Mouse (Mus musculus) MEL (cell line): ENCODE measurements around the gene Smtn. TPM values are rescaled to one million over a fixed set of nuclear protein-coding genes. Genes with fewer than 3 reads are reported as not detected.

ENCODE experiments used
- DNase-seq: peaks from one replicate; pipeline ENCODE4 v3.0.0; 2011; ENCODE audit warnings: low read depth, low spot score
- H3K27ac ChIP-seq: 2 replicates; pipeline ENCODE4 v1.5.1; 2012; ENCODE audit warnings: low read depth, mild to moderate bottlenecking, control low read depth, low read length, moderate library complexity; ENCODE audit not compliant: control insufficient read depth
- H3K27me3 ChIP-seq, 2 experiments: fragments of 150-350 bp in 1 of 2; sonication (generic) in 1 of 2; 2 replicates each; pipeline ENCODE4 v1.6.1; 2012; ENCODE audit warnings: low read length in 2 of 2, mild to moderate bottlenecking in 2 of 2, improper control_type of control experiment in 1 of 2, moderate library complexity in 1 of 2; ENCODE audit not compliant: insufficient read depth in 2 of 2, control insufficient read depth in 1 of 2
- H3K36me3 ChIP-seq, 2 experiments: 2 replicates each; pipeline ENCODE4 v1.6.1; 2012 to 2014; ENCODE audit warnings: low read length in 2 of 2, improper control_type of control experiment in 1 of 2, inconsistent platforms in 1 of 2, mild to moderate bottlenecking in 1 of 2; ENCODE audit not compliant: insufficient read depth in 2 of 2, control insufficient read depth in 1 of 2
- H3K4me1 ChIP-seq, 2 experiments: fragments of 150-350 bp in 1 of 2; sonication (generic) in 1 of 2; 2 replicates each; pipeline ENCODE4 v1.6.1; 2012; ENCODE audit warnings: low read length in 2 of 2, improper control_type of control experiment in 1 of 2, mild to moderate bottlenecking in 1 of 2; ENCODE audit not compliant: insufficient read depth in 2 of 2, control insufficient read depth in 1 of 2
- H3K4me3 ChIP-seq, 2 experiments: fragments of 150-350 bp in 1 of 2; sonication (generic) in 1 of 2; 2 replicates each; pipeline ENCODE4 v1.5.1; 2012; ENCODE audit warnings: low read depth in 2 of 2, low read length in 2 of 2, mild to moderate bottlenecking in 2 of 2, moderate library complexity in 2 of 2, control low read depth in 1 of 2, improper control_type of control experiment in 1 of 2; ENCODE audit not compliant: control insufficient read depth in 1 of 2, insufficient read depth in 1 of 2
- H3K79me2 ChIP-seq: 2 replicates; pipeline ENCODE4 v1.6.1; 2012; ENCODE audit warnings: mild to moderate bottlenecking, low read length, moderate library complexity; ENCODE audit not compliant: control insufficient read depth, poor library complexity, insufficient read depth
- H3K9ac ChIP-seq: 2 replicates; pipeline ENCODE4 v1.6.1; 2012; ENCODE audit warnings: low read depth, mild to moderate bottlenecking, control low read depth, low read length, moderate library complexity; ENCODE audit not compliant: control insufficient read depth, poor library complexity, severe bottlenecking
- H3K9me3 ChIP-seq: fragments of 150-350 bp; sonication (generic); replicated peaks from 2 replicates; pipeline ENCODE4 v1.6.1; 2012; ENCODE audit warnings: mild to moderate bottlenecking, low read length, improper control_type of control experiment, moderate library complexity; ENCODE audit not compliant: insufficient read depth
- BHLHE40 ChIP-seq: IDR thresholded peaks from 2 replicates; pipeline ENCODE4 v1.6.1; 2012; ENCODE audit warnings: low read depth, mild to moderate bottlenecking, inconsistent platforms, low read length, improper control_type of control experiment, borderline replicate concordance
- CHD1 ChIP-seq: IDR thresholded peaks from 2 replicates; pipeline ENCODE4 v1.6.1; 2012; ENCODE audit warnings: low read depth, mild to moderate bottlenecking, inconsistent platforms, low read length, improper control_type of control experiment
- CHD2 ChIP-seq: IDR thresholded peaks from 2 replicates; pipeline ENCODE4 v1.6.1; 2011; ENCODE audit warnings: low read length, improper control_type of control experiment
- CTCF ChIP-seq, 3 experiments: IDR thresholded peaks in 2 of 3; conservative IDR thresholded peaks in 1 of 3; 2 replicates each; pipeline ENCODE4 v1.5.1; 2011 to 2012; ENCODE audit warnings: low read length in 3 of 3, low read depth in 2 of 3, mild to moderate bottlenecking in 2 of 3, improper control_type of control experiment in 1 of 3, inconsistent platforms in 1 of 3, mixed read lengths in 1 of 3, moderate library complexity in 1 of 3; ENCODE audit not compliant: control insufficient read depth in 1 of 3, insufficient read depth in 1 of 3, poor library complexity in 1 of 3, severe bottlenecking in 1 of 3
- E2F4 ChIP-seq: IDR thresholded peaks from 2 replicates; pipeline ENCODE4 v1.6.1; 2011; ENCODE audit warnings: low read depth, low read length, improper control_type of control experiment, borderline replicate concordance
- ELF1 ChIP-seq: IDR thresholded peaks from 2 replicates; pipeline ENCODE4 v1.6.1; 2014; ENCODE audit warnings: low read depth, mild to moderate bottlenecking, inconsistent platforms, low read length, improper control_type of control experiment, moderate library complexity
- EP300 ChIP-seq, 2 experiments: IDR thresholded peaks; 2 replicates each; pipeline ENCODE4 v1.6.1; 2011; ENCODE audit warnings: improper control_type of control experiment in 2 of 2, low read length in 2 of 2, low read depth in 1 of 2, mild to moderate bottlenecking in 1 of 2
- GATA1 ChIP-seq: IDR thresholded peaks from 2 replicates; pipeline ENCODE4 v1.6.1; 2011; ENCODE audit warnings: low read depth, low read length, improper control_type of control experiment
- HCFC1 ChIP-seq: IDR thresholded peaks from 2 replicates; pipeline ENCODE4 v1.6.1; 2012; ENCODE audit warnings: low read depth, mild to moderate bottlenecking, inconsistent platforms, low read length, improper control_type of control experiment, moderate library complexity
- JUND ChIP-seq: IDR thresholded peaks from 2 replicates; pipeline ENCODE4 v1.6.1; 2011; ENCODE audit warnings: low read depth, mild to moderate bottlenecking, improper control_type of control experiment, low read length
- MAFK ChIP-seq: IDR thresholded peaks from 2 replicates; pipeline ENCODE4 v1.6.1; 2011; ENCODE audit warnings: low read depth, mild to moderate bottlenecking, low read length, improper control_type of control experiment, borderline replicate concordance
- MAX ChIP-seq: IDR thresholded peaks from 2 replicates; pipeline ENCODE4 v1.6.1; 2011; ENCODE audit warnings: low read length, improper control_type of control experiment
- MAZ ChIP-seq: IDR thresholded peaks from 2 replicates; pipeline ENCODE4 v1.6.1; 2012; ENCODE audit warnings: low read depth, mild to moderate bottlenecking, inconsistent platforms, low read length, improper control_type of control experiment
- MEF2A ChIP-seq: IDR thresholded peaks from 2 replicates; pipeline ENCODE4 v1.6.1; 2014; ENCODE audit warnings: low read depth, mild to moderate bottlenecking, inconsistent platforms, low read length, improper control_type of control experiment; ENCODE audit not compliant: poor library complexity, insufficient replicate concordance, severe bottlenecking; ENCODE audit errors: extremely low read depth
- MXI1 ChIP-seq: IDR thresholded peaks from 2 replicates; pipeline ENCODE4 v1.6.1; 2011; ENCODE audit warnings: mild to moderate bottlenecking, low read depth, low read length, improper control_type of control experiment
- MYB ChIP-seq: IDR thresholded peaks from 2 replicates; pipeline ENCODE4 v1.6.1; 2011; ENCODE audit warnings: mild to moderate bottlenecking, low read depth, low read length, improper control_type of control experiment
- NRF1 ChIP-seq: IDR thresholded peaks from 2 replicates; pipeline ENCODE4 v1.6.1; 2014; ENCODE audit warnings: low read depth, mild to moderate bottlenecking, inconsistent platforms, low read length, improper control_type of control experiment, moderate library complexity; ENCODE audit not compliant: poor library complexity, insufficient read depth, severe bottlenecking
- POLR2A ChIP-seq, 2 experiments: IDR thresholded peaks; 2 replicates each; pipeline ENCODE4 v1.6.1; 2011 to 2012; ENCODE audit warnings: low read length in 2 of 2, mild to moderate bottlenecking in 2 of 2, control low read depth in 1 of 2, improper control_type of control experiment in 1 of 2, low read depth in 1 of 2, moderate library complexity in 1 of 2; ENCODE audit not compliant: control insufficient read depth in 1 of 2, insufficient read depth in 1 of 2, poor library complexity in 1 of 2
- POLR2AphosphoS2 ChIP-seq: IDR thresholded peaks from 2 replicates; pipeline ENCODE4 v1.6.1; 2011; ENCODE audit warnings: low read length, improper control_type of control experiment
- POLR2AphosphoS5 ChIP-seq: IDR thresholded peaks from 2 replicates; pipeline ENCODE4 v1.6.1; 2012; ENCODE audit warnings: low read depth, borderline replicate concordance, mild to moderate bottlenecking, inconsistent platforms, low read length, moderate library complexity, mixed read lengths
- RAD21 ChIP-seq: IDR thresholded peaks from 2 replicates; pipeline ENCODE4 v1.6.1; 2011; ENCODE audit warnings: mild to moderate bottlenecking, low read depth, low read length, improper control_type of control experiment
- SIN3A ChIP-seq: IDR thresholded peaks from 2 replicates; pipeline ENCODE4 v1.6.1; 2012; ENCODE audit warnings: low read length, improper control_type of control experiment, inconsistent platforms
- SMC3 ChIP-seq: IDR thresholded peaks from 2 replicates; pipeline ENCODE4 v1.6.1; 2011; ENCODE audit warnings: low read depth, low read length, improper control_type of control experiment
- TAL1 ChIP-seq: IDR thresholded peaks from 2 replicates; pipeline ENCODE4 v1.6.1; 2012; ENCODE audit warnings: mild to moderate bottlenecking, inconsistent platforms, low read length, moderate library complexity, mixed read lengths
- TBP ChIP-seq: IDR thresholded peaks from 2 replicates; pipeline ENCODE4 v1.8.0; 2011; ENCODE audit warnings: low read depth, low read length, improper control_type of control experiment
- TCF12 ChIP-seq: IDR thresholded peaks from 2 replicates; pipeline ENCODE4 v1.6.1; 2014; ENCODE audit warnings: low read depth, mild to moderate bottlenecking, inconsistent platforms, low read length, improper control_type of control experiment, moderate library complexity
- UBTF ChIP-seq: IDR thresholded peaks from 2 replicates; pipeline ENCODE4 v1.6.1; 2012; ENCODE audit warnings: low read depth, mild to moderate bottlenecking, inconsistent platforms, low read length, improper control_type of control experiment, moderate library complexity, borderline replicate concordance; ENCODE audit not compliant: insufficient read depth
- USF2 ChIP-seq, 2 experiments: IDR thresholded peaks; 2 replicates each; pipeline ENCODE4 v1.6.1; 2011 to 2012; ENCODE audit warnings: improper control_type of control experiment in 2 of 2, low read length in 2 of 2, borderline replicate concordance in 1 of 2, inconsistent platforms in 1 of 2, low read depth in 1 of 2, mild to moderate bottlenecking in 1 of 2; ENCODE audit not compliant: insufficient read depth in 1 of 2
- ZKSCAN1 ChIP-seq: IDR thresholded peaks from 2 replicates; pipeline ENCODE4 v1.6.1; 2012; ENCODE audit warnings: low read depth, mild to moderate bottlenecking, inconsistent platforms, low read length, improper control_type of control experiment, moderate library complexity
- ZNF384 ChIP-seq: IDR thresholded peaks from 2 replicates; pipeline ENCODE4 v1.6.1; 2012; ENCODE audit warnings: low read depth, mild to moderate bottlenecking, inconsistent platforms, low read length, improper control_type of control experiment
- polyA plus RNA-seq, 2 experiments: library from polyadenylated mRNA; stranded (reverse) in 1 of 2; unstranded in 1 of 2; fragments of >175 nt in 1 of 2; fragments of >200 nt in 1 of 2; gene quantifications; 2 replicates each; pipeline versions ENCODE4 v1.2.1 to v1.2.4; 2012; ENCODE audit warnings: low replicate concordance in 2 of 2, low read depth in 1 of 2; ENCODE audit not compliant: insufficient read length in 2 of 2, insufficient read depth in 1 of 2, missing spikeins in 1 of 2
- total RNA-seq: library from RNA; depleted of rRNA; stranded (reverse); fragments of 300-350 nt; gene quantifications from 2 replicates; pipeline ENCODE4 v1.2.3, GENCODE M21; 2012

The Smtn gene
- total and polyA plus RNA-seq, 3 experiments: 203 to 370 TPM; not detected in 1

DNA sequence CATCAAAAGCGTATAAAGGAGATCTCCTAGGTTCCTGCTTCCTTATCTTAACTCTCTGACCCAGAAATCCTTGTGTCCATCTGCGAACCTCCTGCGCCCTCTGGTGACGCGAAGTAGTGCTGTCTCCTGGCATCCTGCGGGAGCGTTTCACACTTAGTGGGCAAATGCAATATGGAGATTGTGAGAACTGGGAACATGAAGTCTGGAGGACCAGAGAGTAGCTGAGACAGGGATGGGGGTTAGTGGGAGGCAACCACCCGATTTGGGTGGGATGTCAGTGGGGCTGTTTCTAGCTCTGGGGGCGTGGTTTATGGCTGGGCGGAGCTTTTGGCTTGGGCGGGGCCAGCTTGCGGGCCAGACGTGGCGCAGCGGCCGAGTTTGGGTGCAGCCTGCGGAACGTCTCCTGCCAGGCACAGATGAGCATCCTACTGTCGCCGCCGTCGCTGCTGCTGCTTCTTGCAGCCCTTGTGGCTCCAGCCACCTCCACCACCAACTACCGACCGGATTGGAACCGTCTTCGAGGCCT, 25.8 kb downstream of the Smtn start, which contains the start of gene Selenom (continued):
- no peak for TF ChIP-seq E2F4
- no peak for TF ChIP-seq CHD1
- TF ChIP-seq TBP: peak; percentile 10; the same call in 1 of the 2 replicates
- no peak for TF ChIP-seq MYB
- 0 out of 2 replicates have a peak, but pooled peaks have one; percentile 13 for TF ChIP-seq NRF1
- TF ChIP-seq HCFC1: 0 out of 2 replicates have a peak, but pooled peaks have one; percentile 45
- no peak for TF ChIP-seq JUND

DNA sequence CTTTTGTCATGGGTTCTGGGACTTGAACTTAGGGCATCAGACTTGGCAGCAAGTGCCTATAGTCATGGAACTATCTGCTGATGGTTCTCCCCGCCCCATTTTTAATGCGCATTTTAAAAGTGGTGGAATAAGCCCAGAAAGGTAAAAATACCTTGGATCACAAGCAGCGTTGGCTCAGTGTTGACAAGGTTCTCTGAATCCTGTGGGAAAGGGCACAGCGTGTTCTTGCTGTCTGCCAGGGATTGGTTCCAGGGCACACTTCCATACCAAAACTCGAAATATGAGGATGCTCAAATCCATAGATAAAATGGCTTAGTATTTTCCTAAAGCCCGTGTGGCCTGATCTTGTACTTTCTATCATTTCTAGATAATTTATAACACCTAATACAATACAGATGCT, 27.1 kb downstream of the Smtn start:
- H3K4me1 ChIP-seq: peaks cover 12 to 43% of the 10 kb centered on the region in 2 experiments
- no peak overlapping the region for H3K4me3 ChIP-seq

DNA sequence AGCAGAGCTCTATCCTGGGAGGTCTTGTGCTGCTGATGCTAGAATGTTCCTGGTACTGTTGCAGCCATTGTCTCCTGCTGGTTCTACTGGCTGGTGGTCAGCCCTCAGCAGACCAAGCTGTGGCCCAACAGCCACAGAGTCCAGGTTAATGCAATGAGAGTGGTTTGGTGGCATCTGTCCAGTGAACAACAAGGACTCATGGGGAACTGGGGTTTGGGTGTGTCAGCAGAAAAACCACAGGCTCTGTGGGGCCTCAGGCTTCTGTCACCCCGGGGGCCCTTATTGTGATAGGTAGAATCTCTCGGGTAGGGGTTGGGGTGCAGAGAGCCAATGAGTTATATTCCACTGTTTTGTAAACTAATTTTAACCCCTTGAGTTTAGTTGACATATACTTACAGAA, 30.1 kb downstream of the Smtn start:
- H3K27ac ChIP-seq: peak overlapping the region; percentile 26
- H3K27me3 ChIP-seq: no peaks in the 10 kb centered on the region
- H3K9ac ChIP-seq: no peak overlapping the region
- H3K9me3 ChIP-seq: no peaks in the 10 kb centered on the region
- peak; percentile 87 for DNase-seq
- H3K79me2 ChIP-seq: no peaks in the 10 kb centered on the region
- peaks cover 12 to 28% of the 10 kb centered on the region in 2 experiments for H3K4me1 ChIP-seq
- no peak overlapping the region for H3K4me3 ChIP-seq
- H3K36me3 ChIP-seq: peaks cover 0 to 25% of the 10 kb centered on the region in 2 experiments; a peak in 2 of 4 replicates
- TF ChIP-seq TAL1: no peak
- no peak; the same call in 1 of the 2 replicates for TF ChIP-seq POLR2AphosphoS5
- TF ChIP-seq POLR2A (IDR thresholded peaks at IDR 0.05; ENCODE audit: control insufficient read depth in 1 of 2, insufficient read depth in 1 of 2, low read depth in 1 of 2, low read length in 2 of 2, poor library complexity in 1 of 2): no peak
- no peak for TF ChIP-seq CHD2
- peak; percentile 78; the same call in 1 of the 2 replicates for TF ChIP-seq MAFK
- 0 out of 2 replicates have a peak, but pooled peaks have one; percentile 19 for TF ChIP-seq TCF12
- no peak for TF ChIP-seq MYB
- TF ChIP-seq MAX: no peak
- TF ChIP-seq POLR2AphosphoS2: no peak
- TF ChIP-seq GATA1: no peak
- TF ChIP-seq E2F4: no peak
- no peak for TF ChIP-seq ZNF384
- peak; percentile 11; the same call in 1 of the 2 replicates for TF ChIP-seq SMC3
- TF ChIP-seq ZKSCAN1: no peak
- TF ChIP-seq RAD21: no peak
- no peak for TF ChIP-seq JUND
- peak; percentile 61 to 79 for TF ChIP-seq EP300 (IDR thresholded peaks at IDR 0.05; ENCODE audit: low read depth in 1 of 2, low read length in 2 of 2)
- no peak for TF ChIP-seq BHLHE40
- no peak for TF ChIP-seq UBTF
- no peak; the same call in 1 of the 2 replicates for TF ChIP-seq MAZ

More for the DNA sequence above, 27.1 kb downstream of the Smtn start:
- TF ChIP-seq USF2 (IDR thresholded peaks at IDR 0.05; ENCODE audit: borderline replicate concordance in 1 of 2, insufficient read depth in 1 of 2, low read depth in 1 of 2, low read length in 2 of 2) (no peak), SMC3 (no peak), CHD1 (no peak), EP300 (IDR thresholded peaks at IDR 0.05; ENCODE audit: low read depth in 1 of 2, low read length in 2 of 2) (no peak), SIN3A (no peak), ELF1 (no peak), MEF2A (no peak), CTCF (IDR thresholded peaks at IDR 0.05 in 2 of 3, conservative IDR thresholded peaks at IDR 0.05 in 1 of 3; ENCODE audit: control insufficient read depth in 1 of 3, insufficient read depth in 1 of 3, low read depth in 2 of 3, low read length in 3 of 3, poor library complexity in 1 of 3, severe bottlenecking in 1 of 3) (no peak), MXI1 (no peak), TBP (no peak)
- H3K36me3 ChIP-seq: peaks cover 0 to 29% of the 10 kb centered on the region in 2 experiments; a peak in 2 of 4 replicates
- DNase-seq: no peak
- H3K27me3 ChIP-seq: no peaks in the 10 kb centered on the region
- no peak overlapping the region for H3K9ac ChIP-seq
- no peaks in the 10 kb centered on the region; the same call in 1 of the 2 replicates for H3K79me2 ChIP-seq
- no peak overlapping the region for H3K27ac ChIP-seq
- H3K9me3 ChIP-seq: no peaks in the 10 kb centered on the region
